Mouse (Mus musculus) adrenal gland, postnatal 36 days (tissue): ENCODE results near the gene Scgb3a1. TPM values are rescaled to one million over a fixed set of nuclear protein-coding genes. Genes with fewer than 3 reads are reported as not detected.
A peak's percentile ranks its signal among the peaks of the same experiment; 100 is the strongest.

ENCODE experiments used
- DNase-seq, 2 experiments: peaks; one replicate each; pipeline ENCODE4 v3.0.0; 2021; ENCODE audit warnings: mixed read lengths in 1 of 2
- long read RNA-seq, 2 experiments: library from polyadenylated mRNA; stranded (forward); transcript quantifications; one replicate each; pipeline ENCODE4 v2.0.0; 2021; ENCODE audit warnings: borderline sequencing depth in 2 of 2
- total RNA-seq, 2 experiments: library from RNA; stranded (reverse); gene quantifications; 2 replicates each; pipeline ENCODE4 v1.2.3; 2021

Gene Scgb3a1
- total RNA-seq, result not detected
- long read RNA-seq, experiment 1, partial matches to known transcripts, result 0 of 1 reads
- long read RNA-seq, experiment 1, other reads (novel, unspliced or antisense), result 0 of 1 reads
- long read RNA-seq, experiment 2, result 0 reads

DNA sequence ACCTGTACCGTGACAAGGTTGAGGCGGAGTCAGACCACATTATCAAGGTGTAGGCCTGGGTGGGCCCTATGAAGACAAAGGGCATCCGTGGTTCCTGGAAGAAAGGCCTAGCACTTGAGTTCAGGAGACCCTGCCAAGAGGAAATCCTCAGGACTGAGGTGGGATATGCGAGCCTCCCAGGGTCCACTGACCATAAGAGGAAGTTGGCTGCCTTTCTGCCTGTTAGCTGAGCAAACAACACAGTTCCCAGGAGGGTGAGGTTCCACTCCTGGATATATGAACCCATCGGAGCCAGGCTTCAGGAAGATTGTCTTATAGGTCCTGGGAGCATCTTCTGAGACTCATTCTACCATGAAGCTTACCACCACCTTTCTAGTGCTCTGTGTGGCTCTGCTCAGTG lies at the start of gene Scgb3a1:
Scgb3a1 (plus strand) TSS at position 301 of the 400 bp plus-strand sequence.
- no peak for DNase-seq

- no peak for DNase-seq
Measured at GRCm38 (mm10) chr11:49615856-49616725, 47.3 kb upstream of the Scgb3a1 start.

DNA sequence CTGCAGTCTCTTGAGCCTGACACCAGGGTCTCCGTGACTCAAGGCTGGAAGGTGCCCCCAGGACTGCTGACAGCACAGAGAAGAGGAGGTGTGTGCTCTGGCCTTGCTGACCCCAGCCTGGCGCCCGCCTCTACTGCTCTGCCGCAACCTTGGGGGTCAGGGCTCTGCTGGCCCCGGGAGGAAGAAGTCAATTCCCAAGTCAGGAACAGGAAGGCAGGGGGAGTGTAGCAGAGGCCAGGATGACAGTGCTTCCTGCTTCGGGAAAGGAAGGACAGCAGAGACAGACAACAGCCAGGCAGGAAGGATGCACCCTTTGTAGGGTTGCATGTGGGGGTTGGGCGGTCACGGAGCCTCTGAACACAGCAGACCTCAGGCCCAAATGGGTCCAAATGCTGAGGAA lies 44.9 kb upstream of the Scgb3a1 start:
- DNase-seq, result peak; percentile 15 to 47

DNA sequence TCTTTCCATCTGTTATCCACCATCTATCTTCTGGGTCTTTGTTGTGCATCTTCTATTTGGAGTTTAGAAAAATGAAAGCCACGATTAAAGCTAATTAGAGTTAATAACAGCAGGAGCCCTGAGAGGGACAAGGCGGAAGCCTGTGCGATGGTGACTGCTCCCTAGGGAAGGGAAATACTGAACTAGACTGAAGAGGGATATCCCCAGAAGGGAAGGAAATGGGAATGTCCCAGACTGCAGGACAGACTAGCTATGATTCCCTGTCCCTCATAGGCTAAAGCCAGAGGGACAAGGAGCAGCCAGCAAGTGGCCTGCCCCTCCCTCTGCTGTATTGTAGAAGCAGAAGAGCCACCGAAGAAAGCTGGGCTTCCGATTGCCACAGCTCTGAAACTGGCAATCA lies 41.5 kb upstream of the Scgb3a1 start:
- no peak for DNase-seq

- DNase-seq, result no peak
Measured at GRCm38 (mm10) chr11:49624156-49624555, 39.3 kb upstream of the Scgb3a1 start.

GRCm38 (mm10) chr11:49625863-49626262 lies 37.5 kb upstream of the Scgb3a1 start:
- no peak for DNase-seq

- no peak for DNase-seq
Measured at GRCm38 (mm10) chr11:49626748-49627147, 36.7 kb upstream of the Scgb3a1 start.

DNA sequence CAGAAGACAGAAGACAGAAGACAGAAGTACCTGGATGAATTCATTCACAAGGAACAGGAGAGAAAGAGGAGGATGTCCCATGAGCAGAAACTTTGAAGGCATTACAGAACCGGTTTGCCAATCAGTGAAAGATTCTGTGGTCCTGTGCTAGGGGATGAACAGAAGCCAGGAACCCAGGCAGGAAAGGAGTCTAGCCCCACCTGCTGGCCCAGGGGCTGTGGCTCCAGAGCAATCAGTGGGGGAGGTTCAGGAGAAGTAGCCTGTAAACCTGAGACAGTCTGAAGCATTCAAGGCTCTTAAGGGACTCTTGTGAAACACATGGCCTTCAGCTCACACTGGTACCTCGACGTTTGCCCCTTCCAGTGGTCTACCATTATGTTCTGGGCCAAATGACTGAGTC lies 32.3 kb upstream of the Scgb3a1 start:
- peak; percentile 32 to 55 for DNase-seq

- peak; percentile 37 to 56 for DNase-seq
Measured at GRCm38 (mm10) chr11:49632256-49632655, 31.2 kb upstream of the Scgb3a1 start.

GRCm38 (mm10) chr11:49634101-49634500 lies 29.3 kb upstream of the Scgb3a1 start:
- no peak for DNase-seq

- DNase-seq, result no peak
Measured at GRCm38 (mm10) chr11:49635671-49636070, 27.7 kb upstream of the Scgb3a1 start.

- DNase-seq, result no peak
Measured at GRCm38 (mm10) chr11:49636449-49636848, 27.0 kb upstream of the Scgb3a1 start.

- no peak for DNase-seq
Measured at GRCm38 (mm10) chr11:49645677-49646076, 17.7 kb upstream of the Scgb3a1 start.

DNA sequence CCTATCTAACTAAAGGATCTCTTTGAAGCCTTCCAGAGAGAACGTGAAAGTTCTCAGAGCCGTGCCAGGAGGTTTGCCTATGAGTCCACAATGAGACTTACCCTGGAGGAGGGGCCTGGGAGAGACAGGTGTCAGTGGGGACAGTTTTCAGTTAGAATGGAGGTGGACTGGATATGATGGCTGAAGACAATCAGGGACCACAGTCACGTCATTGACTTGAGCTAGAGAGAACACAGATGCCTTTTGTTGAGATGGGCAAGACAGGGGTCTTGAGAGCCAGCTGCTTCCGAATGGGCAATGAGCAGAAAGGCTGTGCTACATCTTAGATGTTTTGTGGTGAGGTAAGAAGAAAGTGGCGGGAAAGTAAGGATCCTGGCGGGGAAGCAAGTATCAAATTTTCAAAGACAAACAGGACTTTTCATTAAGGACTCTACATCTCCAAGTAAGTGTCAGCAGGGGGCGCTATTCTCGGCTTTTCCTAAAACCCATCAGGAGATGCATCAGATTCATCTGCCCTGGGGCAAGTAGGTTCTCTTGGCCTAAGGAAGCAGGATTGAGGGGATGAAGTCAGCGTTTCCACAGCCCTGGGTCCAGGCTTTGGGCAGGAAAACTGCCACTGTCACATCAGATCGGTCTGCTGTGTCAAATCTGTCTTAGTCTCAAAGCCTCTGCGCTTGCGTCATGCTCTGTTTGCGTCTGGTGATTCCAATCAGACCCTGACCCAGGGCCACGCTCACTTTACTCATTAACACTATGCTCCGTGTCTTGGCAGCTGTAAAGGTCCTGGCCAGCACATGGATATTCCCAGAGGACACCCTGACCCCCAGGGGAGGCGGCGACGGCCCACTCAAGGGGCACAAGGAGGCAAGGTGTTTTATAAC lies 13.1 kb upstream of the Scgb3a1 start:
- peak in 1 of 2 experiments; percentile 21 for DNase-seq

DNA sequence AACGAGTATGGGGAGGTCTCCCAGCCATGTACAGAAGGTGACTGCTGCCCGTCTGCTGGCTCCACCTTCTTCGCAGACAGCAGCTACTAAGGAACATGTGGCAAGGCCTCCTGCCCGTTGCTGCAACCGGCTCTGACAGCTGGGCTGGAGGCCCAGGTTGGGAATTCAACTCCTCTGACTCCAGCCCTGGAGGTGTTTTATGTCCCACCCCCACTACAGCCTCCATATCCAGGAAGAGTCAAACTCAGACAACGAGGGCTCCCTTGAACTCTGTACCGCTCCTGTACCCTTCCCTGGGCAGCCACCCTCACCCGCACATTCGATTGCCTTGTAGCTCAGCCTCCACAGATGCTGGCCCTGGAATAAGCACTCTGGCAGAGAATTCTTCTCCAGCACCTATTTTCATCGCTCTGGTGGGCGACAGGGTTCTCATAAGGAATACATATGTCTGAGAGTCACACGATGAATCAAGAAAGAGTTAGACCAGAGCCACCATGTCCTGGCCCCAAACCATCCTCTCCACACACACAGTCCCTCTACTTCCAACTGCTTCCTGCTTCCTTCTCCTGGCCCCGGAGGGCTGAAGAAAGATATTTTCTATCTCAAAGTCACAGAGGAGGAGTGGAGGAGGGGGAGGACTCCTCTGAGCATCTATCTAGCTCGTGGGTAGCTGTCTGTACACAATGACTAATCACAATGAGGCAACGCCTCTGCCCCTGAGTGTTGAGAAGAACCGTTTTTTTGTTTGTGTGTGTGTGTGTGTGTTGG lies 12.2 kb upstream of the Scgb3a1 start:
- DNase-seq, result no peak

- no peak for DNase-seq
Measured at GRCm38 (mm10) chr11:49651762-49652322, 11.6 kb upstream of the Scgb3a1 start.

- DNase-seq, result peak; percentile 87 to 89
Measured at GRCm38 (mm10) chr11:49652401-49653078, 10.9 kb upstream of the Scgb3a1 start.

DNA sequence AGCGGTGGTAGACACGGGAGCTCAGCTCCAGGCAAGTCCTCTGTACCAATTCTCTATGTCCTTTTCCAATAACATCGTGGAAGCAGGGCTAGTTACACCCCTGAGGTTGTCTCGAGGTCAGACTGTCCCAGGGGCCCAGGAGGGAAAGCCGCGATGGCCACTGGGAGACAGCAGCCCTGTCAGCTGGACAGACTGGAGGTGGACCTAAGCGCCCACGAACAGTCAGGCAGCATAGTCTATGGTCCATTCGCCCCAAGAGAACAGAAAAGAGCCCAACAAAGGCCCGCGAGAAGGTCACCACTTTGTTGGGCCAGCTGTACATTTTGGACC lies 10.4 kb upstream of the Scgb3a1 start:
- DNase-seq, result no peak

DNA sequence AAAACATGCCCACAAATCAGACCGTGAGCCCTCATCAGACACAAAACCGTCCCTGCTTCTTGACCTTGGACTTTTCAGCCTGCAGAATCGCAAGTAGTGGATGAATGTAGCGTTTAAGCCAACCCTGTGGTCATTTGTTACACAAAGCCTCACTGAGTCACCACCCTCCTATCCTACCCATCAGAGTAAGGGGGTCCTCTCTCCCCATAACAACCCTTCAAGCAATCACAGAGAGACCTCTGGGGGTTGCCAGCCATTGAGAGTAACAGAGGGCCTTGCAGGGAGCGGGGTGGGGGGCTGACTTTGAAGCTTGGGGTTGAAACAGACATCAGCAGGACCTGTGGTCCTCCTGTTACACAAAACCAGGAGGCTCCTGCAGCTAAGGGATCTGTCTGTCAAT lies 8.8 kb upstream of the Scgb3a1 start:
- no peak for DNase-seq

GRCm38 (mm10) chr11:49655501-49655900 lies 7.9 kb upstream of the Scgb3a1 start:
- DNase-seq, result no peak

- peak in 1 of 2 experiments; percentile 28 for DNase-seq
Measured at GRCm38 (mm10) chr11:49658065-49658464, 5.3 kb upstream of the Scgb3a1 start.
